8 mouse cellular contexts compared by ENCODE assay signal in the genomic region with DNA sequence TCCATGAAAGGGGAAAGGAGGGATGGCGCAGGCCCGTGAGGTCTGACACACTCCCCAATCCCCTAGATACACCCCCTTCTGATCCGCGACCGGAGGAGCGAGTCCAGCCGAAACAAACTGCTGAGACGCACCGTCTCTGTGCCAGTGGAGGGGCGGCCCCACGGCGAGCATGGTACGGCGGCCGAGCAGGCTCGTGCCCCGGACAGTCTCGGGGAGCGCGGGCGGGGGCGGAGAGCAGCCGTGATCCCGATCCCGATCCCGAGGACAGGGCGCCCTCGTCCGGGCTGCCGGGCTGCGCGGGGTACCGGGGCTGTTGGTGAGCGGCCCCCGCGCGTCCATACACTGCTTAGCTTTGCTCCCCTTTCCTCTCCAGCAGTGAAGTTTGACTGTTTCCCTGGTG. TPM values are rescaled to one million over a fixed set of nuclear protein-coding genes. Genes with fewer than 3 reads are reported as not detected.
DNase-seq lines count a peak whose midpoint lies in the region; ATAC-seq and TF ChIP-seq lines count a peak whose summit lies in the region.

No protein-coding gene starts in this region.

- WGBS in bone marrow, adult 2 months, result 2% methylated on average over 37 of the region's 37 CpGs
- 1% methylated on average over 37 of the region's 37 CpGs for WGBS in heart, embryonic 14.5 days
- 1% methylated on average over 36 of the region's 37 CpGs for WGBS in kidney, postnatal 0 days
- 2% methylated on average over 37 of the region's 37 CpGs for whole genome bisulfite sequencing in lung, adult 2 months

- no peaks in the 10 kb centered on the region for H3K27me3 ChIP-seq in C2C12 (ENCODE audit: control insufficient read depth, insufficient read depth, insufficient read length)
- no peaks in the 10 kb centered on the region for H3K27me3 ChIP-seq in heart, embryonic 14.5 days (ENCODE audit: control insufficient read depth, insufficient read depth, low read length)
- H3K27me3 ChIP-seq in kidney, postnatal 0 days (ENCODE audit: insufficient read depth, low read length), result no peaks in the 10 kb centered on the region

- H3K79me2 ChIP-seq in C2C12 (ENCODE audit: control insufficient read depth, insufficient read depth), result no peaks in the 10 kb centered on the region

- TF ChIP-seq POLR2A in bone marrow, adult 2 months (IDR thresholded peaks at IDR 0.05; ENCODE audit: borderline replicate concordance, control insufficient read depth, low read depth, low read length), result 0 out of 2 replicates have a peak, but pooled peaks have one; percentile 37
- peak; percentile 54 for TF ChIP-seq POLR2A in embryonic fibroblast, embryonic 13.5 days (IDR thresholded peaks at IDR 0.05; ENCODE audit: low read depth, low read length)
- no peak for TF ChIP-seq POLR2A in lung, adult 2 months (IDR thresholded peaks at IDR 0.05; ENCODE audit: borderline replicate concordance, extremely low read depth, low read depth, low read length)

- no peak overlapping the region for H3ac ChIP-seq in C2C12 (ENCODE audit: control insufficient read depth, insufficient read length, low read depth)

- H3K4me2 ChIP-seq in heart, embryonic 14.5 days (ENCODE audit: low read length), result peak overlapping the region; percentile 92
- peak overlapping the region; percentile 79 for H3K4me2 ChIP-seq in kidney, postnatal 0 days (ENCODE audit: low read length)

- ATAC-seq in heart, embryonic 14.5 days (ENCODE audit: insufficient number of reproducible peaks, insufficient read depth, low FRiP score, low read depth), result peak; percentile 40; the same call in 1 of the 2 replicates
- peak; percentile 51; the same call in 1 of the 2 replicates for ATAC-seq in kidney, postnatal 0 days (replicated peaks; ENCODE audit: low FRiP score, low read depth)

- H3K4me3 ChIP-seq in C2C12 (ENCODE audit: insufficient read depth, poor library complexity, severe bottlenecking), result no peak overlapping the region
- peak overlapping the region; percentile 25 for H3K4me3 ChIP-seq in bone marrow, adult 2 months (replicated peaks; ENCODE audit: control insufficient read depth, low read depth, low read length)
- peak overlapping the region; percentile 26 for H3K4me3 ChIP-seq in embryonic fibroblast, embryonic 13.5 days (ENCODE audit: insufficient read depth, low read length)
- peak overlapping the region; percentile 49 to 51 for H3K4me3 ChIP-seq in heart, embryonic 14.5 days (ENCODE audit: control insufficient read depth in 1 of 2, insufficient read depth in 1 of 2, low read depth in 1 of 2, low read length in 2 of 2)
- H3K4me3 ChIP-seq in kidney, postnatal 0 days (replicated peaks; ENCODE audit: low read depth, low read length), result peak overlapping the region; percentile 32
- peak overlapping the region; percentile 56 for H3K4me3 ChIP-seq in lung, adult 2 months (replicated peaks; ENCODE audit: extremely low read depth, low read depth, low read length)

- H3K9ac ChIP-seq in heart, embryonic 14.5 days (ENCODE audit: low read length), result peak overlapping the region; percentile 88
- H3K9ac ChIP-seq in kidney, postnatal 0 days (ENCODE audit: low read depth, low read length), result peak overlapping the region; percentile 55

- no peak overlapping the region for H3K27ac ChIP-seq in bone marrow, adult 2 months (ENCODE audit: control insufficient read depth, insufficient read depth, low read depth, low read length, poor library complexity)
- peak overlapping the region; percentile 41; the same call in 1 of the 2 replicates for H3K27ac ChIP-seq in embryonic fibroblast, embryonic 13.5 days (ENCODE audit: insufficient read depth, low read length)
- peak overlapping the region; percentile 60 to 84 for H3K27ac ChIP-seq in heart, embryonic 14.5 days (replicated peaks in 1 of 2; ENCODE audit: control insufficient read depth in 1 of 2, insufficient read depth in 1 of 2, low read depth in 2 of 2, low read length in 2 of 2)
- peak overlapping the region; percentile 76 for H3K27ac ChIP-seq in kidney, postnatal 0 days

- H3K4me1 ChIP-seq in bone marrow, adult 2 months (ENCODE audit: control insufficient read depth, insufficient read depth, low read length), result peaks cover 1% of the 10 kb centered on the region; the same call in 1 of the 2 replicates
- H3K4me1 ChIP-seq in embryonic fibroblast, embryonic 13.5 days (ENCODE audit: control insufficient read depth, insufficient read depth, low read length), result peaks cover 19% of the 10 kb centered on the region
- H3K4me1 ChIP-seq in heart, embryonic 14.5 days (ENCODE audit: control insufficient read depth in 2 of 2, insufficient read depth in 2 of 2, low read length in 2 of 2), result peaks cover 20 to 50% of the 10 kb centered on the region in 2 experiments
- peaks cover 23% of the 10 kb centered on the region for H3K4me1 ChIP-seq in kidney, postnatal 0 days (replicated peaks; ENCODE audit: insufficient read depth, low read length)
- H3K4me1 ChIP-seq in lung, adult 2 months (ENCODE audit: control insufficient read depth, insufficient read depth, low read length), result peaks cover 5% of the 10 kb centered on the region

- H3K79me3 ChIP-seq in C2C12 (ENCODE audit: low read depth), result no peaks in the 10 kb centered on the region

- no peaks in the 10 kb centered on the region for H3K9me3 ChIP-seq in heart, embryonic 14.5 days (ENCODE audit: control insufficient read depth, low read length)
- H3K9me3 ChIP-seq in kidney, postnatal 0 days (replicated peaks; ENCODE audit: low read length), result no peaks in the 10 kb centered on the region

- DNase-seq in kidney, postnatal 0 days (ENCODE audit: low spot score), result peak; percentile 66
- peak; percentile 80 for DNase-seq in lung, adult 2 months
- DNase-seq in ovary, adult 18-20 months (ENCODE audit: low spot score), result peak; percentile 78
- DNase-seq in T-cell, adult 2 months (ENCODE audit: low spot score), result no peak

- H3K36me3 ChIP-seq in C2C12 (ENCODE audit: control insufficient read depth, insufficient read depth), result no peaks in the 10 kb centered on the region
- H3K36me3 ChIP-seq in heart, embryonic 14.5 days (ENCODE audit: control insufficient read depth, insufficient read depth, low read length), result no peaks in the 10 kb centered on the region
- no peaks in the 10 kb centered on the region for H3K36me3 ChIP-seq in kidney, postnatal 0 days (ENCODE audit: insufficient read depth, low read length)

- peak; percentile 43 for TF ChIP-seq CTCF in C2C12 (IDR thresholded peaks at IDR 0.05; ENCODE audit: control insufficient read depth, insufficient read depth, insufficient read length)
- TF ChIP-seq CTCF in bone marrow, adult 2 months (IDR thresholded peaks at IDR 0.05; ENCODE audit: control insufficient read depth, insufficient read depth, low read length), result no peak
- no peak for TF ChIP-seq CTCF in embryonic fibroblast, embryonic 13.5 days (IDR thresholded peaks at IDR 0.05; ENCODE audit: borderline replicate concordance, insufficient read depth, low read length)
- TF ChIP-seq CTCF in kidney, postnatal 0 days (IDR thresholded peaks at IDR 0.05; ENCODE audit: low read depth), result peak; percentile 40; the same call in 1 of the 2 replicates
- TF ChIP-seq CTCF in lung, adult 2 months (IDR thresholded peaks at IDR 0.05; ENCODE audit: insufficient read depth, low read length), result no peak

TF ChIP-seq in C2C12, 6 proteins besides CTCF, POLR2A, EP300 and RAD21 (continues in another document):
- no peak for TF ChIP-seq MYOG (IDR thresholded peaks at IDR 0.05; ENCODE audit: control insufficient read depth, extremely low read depth, insufficient read length)

RNA-seq across cellular contexts. Expression of gene Syngap1, which starts 5.5 kb away (rescaled TPM):
- 3.0 TPM for polyA plus RNA-seq in C2C12 (2012; fragmentation: generic; extraction: Trizol)
- 9.5 and 24.1 TPM in 2 replicates for polyA plus RNA-seq in bone marrow, adult 2 months (2011; ENCODE audit: insufficient read depth, insufficient read length, low replicate concordance, missing spikeins)
- polyA plus RNA-seq in embryonic fibroblast, embryonic 13.5 days (2011; ENCODE audit: insufficient read length, low read depth, missing spikeins), result 52.2 and 58.4 TPM in 2 replicates
- polyA plus RNA-seq in heart, embryonic 14.5 days (2014; fragmentation: Nextera tagmentation; extraction: Ambion mirVana), result 1.5 TPM in 2 replicates
- 0.78 and 0.99 TPM in 2 replicates for polyA plus RNA-seq in kidney, postnatal 0 days (2015; fragmentation: Nextera tagmentation; extraction: Ambion mirVana)
- polyA plus RNA-seq in lung, adult 2 months (2012; rRNA removed), result 31.3 and 32.8 TPM in 2 replicates

RNA-seq across cellular contexts. Expression of gene Cuta, which starts 7.2 kb away (rescaled TPM):
- 166 TPM for polyA plus RNA-seq in C2C12 (2012; fragmentation: generic; extraction: Trizol)
- polyA plus RNA-seq in bone marrow, adult 2 months (2011; ENCODE audit: insufficient read depth, insufficient read length, low replicate concordance, missing spikeins), result 77.1 and 99.0 TPM in 2 replicates
- polyA plus RNA-seq in embryonic fibroblast, embryonic 13.5 days (2011; ENCODE audit: insufficient read length, low read depth, missing spikeins), result 80.0 and 90.5 TPM in 2 replicates
- 156 and 173 TPM in 2 replicates for polyA plus RNA-seq in heart, embryonic 14.5 days (2014; fragmentation: Nextera tagmentation; extraction: Ambion mirVana)
- polyA plus RNA-seq in kidney, postnatal 0 days (2015; fragmentation: Nextera tagmentation; extraction: Ambion mirVana), result 226 and 227 TPM in 2 replicates
- polyA plus RNA-seq in lung, adult 2 months (2012; rRNA removed), result 129 and 145 TPM in 2 replicates

RNA-seq across cellular contexts. Expression of gene Phf1, which starts 13.7 kb away (rescaled TPM):
- 7.3 TPM for polyA plus RNA-seq in C2C12 (2012; fragmentation: generic; extraction: Trizol)
- polyA plus RNA-seq in bone marrow, adult 2 months (2011; ENCODE audit: insufficient read depth, insufficient read length, low replicate concordance, missing spikeins), result 43.0 and 63.9 TPM in 2 replicates
- 10.9 and 12.0 TPM in 2 replicates for polyA plus RNA-seq in embryonic fibroblast, embryonic 13.5 days (2011; ENCODE audit: insufficient read length, low read depth, missing spikeins)
- polyA plus RNA-seq in heart, embryonic 14.5 days (2014; fragmentation: Nextera tagmentation; extraction: Ambion mirVana), result 5.2 and 8.0 TPM in 2 replicates
- polyA plus RNA-seq in kidney, postnatal 0 days (2015; fragmentation: Nextera tagmentation; extraction: Ambion mirVana), result 8.8 and 9.8 TPM in 2 replicates
- polyA plus RNA-seq in lung, adult 2 months (2012; rRNA removed), result 101 and 114 TPM in 2 replicates

RNA-seq across cellular contexts. Expression of gene Zbtb9, which starts 26.4 kb away (rescaled TPM):
- polyA plus RNA-seq in C2C12 (2012; fragmentation: generic; extraction: Trizol), result 6.8 TPM
- polyA plus RNA-seq in bone marrow, adult 2 months (2011; ENCODE audit: insufficient read depth, insufficient read length, low replicate concordance, missing spikeins), result 6.7 and 10.2 TPM in 2 replicates
- 7.3 and 8.6 TPM in 2 replicates for polyA plus RNA-seq in embryonic fibroblast, embryonic 13.5 days (2011; ENCODE audit: insufficient read length, low read depth, missing spikeins)
- polyA plus RNA-seq in heart, embryonic 14.5 days (2014; fragmentation: Nextera tagmentation; extraction: Ambion mirVana), result 6.8 TPM in 2 replicates
- 11.1 and 12.1 TPM in 2 replicates for polyA plus RNA-seq in kidney, postnatal 0 days (2015; fragmentation: Nextera tagmentation; extraction: Ambion mirVana)
- polyA plus RNA-seq in lung, adult 2 months (2012; rRNA removed), result 14.1 and 14.5 TPM in 2 replicates

RNA-seq across cellular contexts. Expression of gene Kifc5b, which starts 29.7 kb away (rescaled TPM):
- 30.9 TPM for polyA plus RNA-seq in C2C12 (2012; fragmentation: generic; extraction: Trizol)
- 30.8 and 50.8 TPM in 2 replicates for polyA plus RNA-seq in bone marrow, adult 2 months (2011; ENCODE audit: insufficient read depth, insufficient read length, low replicate concordance, missing spikeins)
- 6.6 and 7.2 TPM in 2 replicates for polyA plus RNA-seq in embryonic fibroblast, embryonic 13.5 days (2011; ENCODE audit: insufficient read length, low read depth, missing spikeins)
- 4.2 and 5.0 TPM in 2 replicates for polyA plus RNA-seq in heart, embryonic 14.5 days (2014; fragmentation: Nextera tagmentation; extraction: Ambion mirVana)
- polyA plus RNA-seq in kidney, postnatal 0 days (2015; fragmentation: Nextera tagmentation; extraction: Ambion mirVana), result 1.3 and 1.8 TPM in 2 replicates
- 1.5 and 1.8 TPM in 2 replicates for polyA plus RNA-seq in lung, adult 2 months (2012; rRNA removed)

Comparison
In these comparisons a context has a peak if more than half of its experiments do, and no peak if none do; other contexts are left out.
1. CTCF ChIP-seq: peak in C2C12 (single experiment) and kidney, postnatal 0 days (single experiment); none in bone marrow, adult 2 months (single experiment), embryonic fibroblast, embryonic 13.5 days (single experiment) and lung, adult 2 months (single experiment).